Mouse (Mus musculus): ENCODE measurements around the gene Gm28047. TPM values are rescaled to one million over a fixed set of nuclear protein-coding genes. Genes with fewer than 3 reads are reported as not detected.

Gm28047 gene
- total RNA-seq, 2 experiments from 2014 or later, result 1.6 TPM; not detected in 1

GRCm38 (mm10) chr15:102505073-102505769 lies 119.6 kb downstream of the Gm28047 start:
- intact Hi-C loops (cut with DNase I), result no loop called here
- no peak for DNase-seq

- intact Hi-C loops (cut with DNase I), result no loop called here
- DNase-seq, result no peak
These were observed 120.7 kb downstream of the Gm28047 start for GRCm38 (mm10) chr15:102503924-102504782.

GRCm38 (mm10) chr15:102503447-102503846 lies 121.4 kb downstream of the Gm28047 start, which contains the start of gene Gm10337:
Gm10337 (plus strand) TSS chr15:102503722.
- no peak for DNase-seq
- intact Hi-C loops (cut with DNase I), result no loop called here

- DNase-seq, result no peak
- intact Hi-C loops (cut with DNase I), result no loop called here
These were observed 122.5 kb downstream of the Gm28047 start for GRCm38 (mm10) chr15:102502254-102502840.

GRCm38 (mm10) chr15:102501084-102501814 lies 123.6 kb downstream of the Gm28047 start:
- intact Hi-C loops (cut with DNase I), result no loop called here
- DNase-seq, result no peak

GRCm38 (mm10) chr15:102500479-102500878 lies 124.4 kb downstream of the Gm28047 start:
- no peak for DNase-seq
- intact Hi-C loops (cut with DNase I), result no loop called here

- intact Hi-C loops (cut with DNase I), result no loop called here
These were observed 125.0 kb downstream of the Gm28047 start for GRCm38 (mm10) chr15:102499851-102500250.

GRCm38 (mm10) chr15:102499370-102499769 lies 125.5 kb downstream of the Gm28047 start:
- DNase-seq, result no peak
- intact Hi-C loops (cut with DNase I), result no loop called here

More at GRCm38 (mm10) chr15:102499851-102500250, 125.0 kb downstream of the Gm28047 start:
- no peak for DNase-seq

- intact Hi-C loops (cut with DNase I), result no loop called here
- DNase-seq, result no peak
These were observed 126.5 kb downstream of the Gm28047 start for GRCm38 (mm10) chr15:102498322-102498721.

GRCm38 (mm10) chr15:102487664-102488063 lies 137.2 kb downstream of the Gm28047 start:
- intact Hi-C loops (cut with DNase I), result no loop called here
- no peak for DNase-seq

GRCm38 (mm10) chr15:102485853-102486252 lies 139.0 kb downstream of the Gm28047 start:
- intact Hi-C loops (cut with DNase I), result no loop called here
- no peak for DNase-seq

GRCm38 (mm10) chr15:102483136-102483535 lies 141.7 kb downstream of the Gm28047 start:
- intact Hi-C loops (cut with DNase I), result no loop called here
- DNase-seq, result no peak

- DNase-seq, result no peak
- intact Hi-C loops (cut with DNase I), result no loop called here
These were observed 150.3 kb downstream of the Gm28047 start for GRCm38 (mm10) chr15:102474520-102474919.

Small RNA genes within 50 kb of the gene (microRNA-seq; reads per million reads assigned to microRNA genes)
- 0 to 0.36 reads per million in 2 experiments for gene Mir688

Other genes starting within 250 kb of the Gm28047 start
- 10 to 100 TPM; 20.2 to 22.8 TPM for gene Sp1, start 218.9 kb downstream of the Gm28047 start, total RNA-seq (2021)
- 1 to 10 TPM; 9.1 to 10.0 TPM for gene Amhr2, start 179.7 kb downstream of the Gm28047 start, total RNA-seq (2021)
- gene Prr13, start 166.0 kb downstream of the Gm28047 start, total RNA-seq (2021), result 10 to 100 TPM; 13.4 to 13.7 TPM
- 100 to 1,000 TPM; 350 to 411 TPM for gene Pcbp2, start 154.5 kb downstream of the Gm28047 start, total RNA-seq (2021)
- gene Gm10337, start 121.3 kb downstream of the Gm28047 start, total RNA-seq (2021), result not detected
- gene Map3k12, start 108.0 kb downstream of the Gm28047 start, total RNA-seq (2021), result 1 to 10 TPM; 1.6 to 1.9 TPM
- 10 to 100 TPM; 33.0 to 33.4 TPM for gene Tarbp2, start 106.9 kb downstream of the Gm28047 start, total RNA-seq (2021)
- 1 to 10 TPM; 1.3 to 2.1 TPM for gene Npff, start 100.1 kb downstream of the Gm28047 start, total RNA-seq (2021)
- 10 to 100 TPM; 42.7 to 50.3 TPM for gene Atf7, start 397 bp upstream of the Gm28047 start, total RNA-seq (2021)
- 10 to 100 TPM; 12.7 to 29.6 TPM for gene Atp5g2, start 47.3 kb upstream of the Gm28047 start, total RNA-seq (2021)
- 10 to 100 TPM; 57.9 to 72.7 TPM for gene Calcoco1, start 97.1 kb upstream of the Gm28047 start, total RNA-seq (2021)

Measured in gastrocnemius, postnatal 36 days (tissue).